Mouse (Mus musculus) olfactory bulb, adult 2 months (tissue): Measurements from ENCODE around the gene Srcap.

Experiments
- CTCF ChIP-seq: fragments of 200-500 bp; IDR thresholded peaks from 2 replicates; pipeline ENCODE4 v1.5.1; 2012; ENCODE audit warnings: low read depth, mild to moderate bottlenecking, low read length, moderate library complexity; ENCODE audit not compliant: insufficient read depth
- POLR2A ChIP-seq: fragments of 200-500 bp; IDR thresholded peaks from 2 replicates; pipeline ENCODE4 v1.6.1; 2012; ENCODE audit warnings: mild to moderate bottlenecking, low read depth, low read length, moderate library complexity; ENCODE audit not compliant: insufficient read depth

GRCm38 (mm10) chr7:127480321-127480720 is 31.5 kb upstream of the Srcap start:
- no peak for TF ChIP-seq CTCF
- no peak for TF ChIP-seq POLR2A
